Mouse (Mus musculus) frontal cortex, adult (tissue): ENCODE measurements at regions not wholly inside any gene's neighbourhood (a gene's known extent, or its start where the extent isn't known, plus 50 kb on each side); places are given as distances from the start of the nearest gene placed in this dataset.

Experiments
- ATAC-seq: cut with Nextera tagmentation; 2 replicates; pipeline ENCODE4 v1.9.2; 2017; ENCODE audit warnings: mild to moderate bottlenecking, moderate library complexity, mixed read lengths; ENCODE audit not compliant: low TSS enrichment

- ATAC-seq, result no peak
These were observed 80.7 kb downstream of the Gm7361 start for GRCm38 (mm10) chr5:26338191-26338590.

- ATAC-seq, result no peak
These were observed 81.8 kb downstream of the Gm7361 start for GRCm38 (mm10) chr5:26339266-26339665.

GRCm38 (mm10) chr5:26355156-26355555, 97.7 kb downstream of the Gm7361 start:
- no peak for ATAC-seq

GRCm38 (mm10) chr5:26359082-26359481, 101.6 kb downstream of the Gm7361 start:
- ATAC-seq, result peak; percentile 96

GRCm38 (mm10) chr5:26374175-26374984, 116.9 kb downstream of the Gm7361 start:
- ATAC-seq, result no peak

- no peak for ATAC-seq
These were observed 149.7 kb downstream of the Gm7361 start for GRCm38 (mm10) chr5:26407088-26407672.

- ATAC-seq, result no peak
These were observed 155.7 kb downstream of the Gm7361 start for GRCm38 (mm10) chr5:26413185-26413584.

- ATAC-seq, result no peak
These were observed 187.1 kb downstream of the Gm7361 start for GRCm38 (mm10) chr5:26444331-26445200.

- no peak for ATAC-seq
These were observed 193.8 kb downstream of the Gm7361 start for GRCm38 (mm10) chr5:26451306-26451705.

- ATAC-seq, result no peak
These were observed 200.1 kb downstream of the Gm7361 start for GRCm38 (mm10) chr5:26457627-26458026.

GRCm38 (mm10) chr5:26466666-26467065, 209.2 kb downstream of the Gm7361 start:
- no peak for ATAC-seq

GRCm38 (mm10) chr5:26485726-26486125, 228.2 kb downstream of the Gm7361 start:
- no peak for ATAC-seq

GRCm38 (mm10) chr5:26494003-26494402, 236.5 kb downstream of the Gm7361 start:
- ATAC-seq, result no peak

GRCm38 (mm10) chr5:26497641-26498430, 240.3 kb downstream of the Gm7361 start:
- ATAC-seq, result no peak

- no peak for ATAC-seq
These were observed 252.2 kb downstream of the Gm7361 start for GRCm38 (mm10) chr5:26509525-26510168.

- ATAC-seq, result no peak
These were observed 255.8 kb downstream of the Gm7361 start for GRCm38 (mm10) chr5:26513039-26513955.

GRCm38 (mm10) chr5:26535556-26535955, 278.1 kb downstream of the Gm7361 start:
- no peak for ATAC-seq

- ATAC-seq, result no peak
These were observed 253.7 kb upstream of the Dpp6 start for GRCm38 (mm10) chr5:26563291-26563690.

- ATAC-seq, result no peak
These were observed 252.9 kb upstream of the Dpp6 start for GRCm38 (mm10) chr5:26564056-26564455.

- no peak for ATAC-seq
These were observed 244.3 kb upstream of the Dpp6 start for GRCm38 (mm10) chr5:26572691-26573191.
